Mouse (Mus musculus): ENCODE results near the gene Gon7.

- no peak for TF ChIP-seq EP300 (IDR thresholded peaks at IDR 0.05)
- no peak for TF ChIP-seq CTCF (IDR thresholded peaks at IDR 0.05)
Measured at GRCm38 (mm10) chr12:102785593-102785985, 28.0 kb upstream of the Gon7 start.

All from lung, postnatal 0 days (tissue).